Mouse (Mus musculus) ovary, adult 18-20 months (tissue): ENCODE results near the gene Sorbs2.
A peak's percentile ranks its signal among the peaks of the same experiment; 100 is the strongest.

Source experiments
- DNase-seq: peaks from one replicate; pipeline ENCODE4 v3.0.0; 2022; ENCODE audit warnings: low spot score, mixed read lengths

Gene Sorbs2

GRCm38 (mm10) chr8:45760622-45761021, 253.0 kb downstream of the Sorbs2 start:
- DNase-seq, result no peak

GRCm38 (mm10) chr8:45761053-45761452, 253.5 kb downstream of the Sorbs2 start:
- no peak for DNase-seq

DNA sequence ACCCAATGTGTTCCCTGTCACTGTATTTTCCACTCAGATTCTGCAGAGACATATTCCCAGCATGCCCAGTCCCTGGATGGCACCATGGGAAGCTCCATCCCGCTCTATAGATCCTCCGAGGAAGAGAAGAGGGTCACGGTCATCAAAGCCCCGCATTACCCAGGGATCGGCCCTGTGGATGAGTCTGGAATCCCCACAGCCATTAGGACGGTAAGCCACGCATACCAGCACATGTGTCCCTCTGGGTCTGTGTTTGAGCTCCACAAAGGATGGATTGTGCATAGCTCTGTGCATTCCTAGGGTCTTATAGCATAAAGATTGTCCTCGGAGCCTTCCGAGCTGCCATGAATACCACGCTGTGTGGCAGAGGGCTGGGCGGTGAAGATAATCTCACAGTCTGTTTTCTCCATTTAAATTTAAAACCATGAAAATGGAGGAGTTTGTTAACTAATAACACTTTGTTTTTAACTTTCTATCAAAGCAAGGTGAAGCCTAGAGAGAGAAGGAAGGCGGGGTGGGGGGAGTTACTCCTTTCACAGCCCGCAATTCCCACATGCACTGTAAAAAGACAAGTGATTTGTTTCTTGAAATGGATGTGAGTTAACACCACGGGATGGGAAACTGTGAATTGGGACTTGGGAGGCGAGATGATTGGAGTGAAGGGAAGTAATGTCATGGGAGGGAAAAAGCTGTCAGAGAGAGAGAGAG, 255.5 kb downstream of the Sorbs2 start:
- DNase-seq, result no peak

DNA sequence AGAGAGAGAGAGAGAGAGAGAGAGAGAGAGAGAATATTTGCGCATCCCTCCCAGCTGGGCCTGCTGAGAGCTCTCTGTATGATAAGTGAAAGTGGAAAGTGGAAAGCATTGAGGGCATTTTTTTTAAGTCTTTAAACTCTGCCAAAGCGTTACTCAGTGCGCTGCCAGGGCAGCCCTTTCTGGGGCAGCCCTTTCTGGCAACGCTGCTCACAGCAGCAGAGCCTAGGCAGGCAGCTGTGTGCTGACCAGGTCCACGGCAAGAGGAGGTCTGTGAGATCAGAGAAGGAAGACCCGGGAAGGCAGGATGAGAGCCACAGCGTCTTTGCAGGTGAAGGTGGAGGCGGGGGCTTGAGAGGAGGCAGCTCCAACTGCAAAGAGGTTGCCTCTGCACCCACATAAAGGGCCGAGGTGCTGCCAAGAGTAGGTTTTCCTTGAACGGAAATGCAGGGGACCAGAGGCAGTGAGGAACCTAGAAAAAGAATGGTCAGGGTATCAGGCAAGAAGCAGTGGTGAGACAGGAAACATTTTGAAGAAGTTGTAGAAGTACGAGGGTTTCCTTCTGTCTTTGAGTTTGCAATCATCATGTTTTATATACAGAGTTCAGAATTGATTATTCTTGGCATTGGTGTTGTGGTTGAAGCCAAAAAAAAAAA, 256.2 kb downstream of the Sorbs2 start:
- DNase-seq, result peak; percentile 17

GRCm38 (mm10) chr8:45766138-45766537, 258.6 kb downstream of the Sorbs2 start:
- DNase-seq, result no peak

DNA sequence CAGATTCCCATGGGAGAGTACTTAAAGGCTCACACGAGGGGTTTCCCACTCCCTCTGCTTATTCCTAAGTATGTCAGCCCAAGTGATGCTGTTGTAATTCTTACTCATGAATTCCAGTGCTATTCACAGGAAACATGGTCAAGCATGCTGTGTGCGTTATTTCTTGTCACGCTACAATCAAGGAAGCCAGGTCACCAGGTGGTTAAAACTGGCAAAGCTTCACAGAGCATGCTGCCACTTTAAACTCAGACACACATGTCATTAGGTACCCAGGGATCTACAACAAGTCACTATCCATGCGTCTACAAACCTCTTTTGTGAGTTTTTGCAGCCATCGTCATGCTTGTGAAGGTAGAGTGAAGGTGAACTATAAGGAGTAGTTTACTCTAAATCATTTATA, 267.3 kb downstream of the Sorbs2 start:
- no peak for DNase-seq

DNA sequence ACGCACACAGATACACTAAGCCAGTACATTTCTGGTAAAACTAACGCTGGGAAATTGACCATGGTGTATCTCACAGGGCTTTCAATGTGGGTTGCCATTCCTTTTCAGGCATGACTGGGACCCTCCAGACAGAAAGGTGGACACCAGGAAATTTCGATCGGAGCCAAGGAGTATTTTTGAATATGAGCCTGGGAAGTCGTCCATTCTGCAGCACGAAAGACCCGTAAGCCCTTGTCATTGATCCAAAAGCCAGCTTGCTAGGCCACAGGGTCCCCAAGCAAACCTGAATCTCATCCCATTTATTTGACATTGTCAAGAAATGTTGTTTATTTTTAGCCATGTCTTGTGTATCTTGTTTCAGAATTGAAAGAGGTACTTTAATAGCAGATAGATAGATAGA, 267.9 kb downstream of the Sorbs2 start:
- no peak for DNase-seq

GRCm38 (mm10) chr8:45776366-45776765, 268.8 kb downstream of the Sorbs2 start:
- DNase-seq, result peak; percentile 31

DNA sequence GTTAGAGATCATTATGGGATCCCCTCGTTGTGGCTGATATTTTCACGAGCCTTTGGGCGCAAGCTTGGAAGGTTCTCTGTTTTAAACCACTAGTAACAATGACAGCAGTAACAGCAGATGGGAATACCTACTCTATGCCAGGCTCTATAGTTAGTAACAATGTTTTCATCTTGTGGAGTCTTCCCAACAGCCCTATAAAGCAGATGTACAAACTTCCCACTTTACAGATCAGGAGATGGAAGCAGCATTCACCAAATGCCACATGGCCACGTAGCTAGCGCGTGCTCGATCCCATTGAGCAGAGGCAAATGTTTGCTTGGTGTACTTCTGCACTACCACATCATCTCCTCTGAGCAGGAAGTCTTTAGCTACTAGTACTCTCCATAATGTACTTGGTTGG, 269.4 kb downstream of the Sorbs2 start:
- DNase-seq, result no peak

GRCm38 (mm10) chr8:45780585-45780984, 273.0 kb downstream of the Sorbs2 start:
- DNase-seq, result no peak

GRCm38 (mm10) chr8:45788610-45789009, 281.0 kb downstream of the Sorbs2 start:
- no peak for DNase-seq

DNA sequence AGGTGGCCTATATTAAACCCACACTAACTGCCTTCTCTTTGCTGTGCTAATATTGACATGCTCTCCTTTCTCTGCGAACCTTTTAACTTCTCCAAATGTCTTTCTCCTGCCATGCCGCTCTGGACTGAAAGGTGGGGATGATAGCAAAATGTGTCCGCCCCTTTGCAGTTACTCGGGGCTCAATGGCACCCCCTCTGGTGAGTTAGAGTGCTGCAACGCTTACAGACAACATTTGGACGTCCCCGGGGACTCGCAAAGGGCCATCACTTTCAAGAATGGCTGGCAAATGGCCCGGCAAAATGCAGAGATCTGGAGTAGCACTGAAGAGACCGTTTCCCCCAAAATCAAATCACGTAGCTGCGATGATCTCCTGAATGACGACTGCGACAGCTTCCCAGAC, 287.3 kb downstream of the Sorbs2 start:
- DNase-seq, result no peak

DNA sequence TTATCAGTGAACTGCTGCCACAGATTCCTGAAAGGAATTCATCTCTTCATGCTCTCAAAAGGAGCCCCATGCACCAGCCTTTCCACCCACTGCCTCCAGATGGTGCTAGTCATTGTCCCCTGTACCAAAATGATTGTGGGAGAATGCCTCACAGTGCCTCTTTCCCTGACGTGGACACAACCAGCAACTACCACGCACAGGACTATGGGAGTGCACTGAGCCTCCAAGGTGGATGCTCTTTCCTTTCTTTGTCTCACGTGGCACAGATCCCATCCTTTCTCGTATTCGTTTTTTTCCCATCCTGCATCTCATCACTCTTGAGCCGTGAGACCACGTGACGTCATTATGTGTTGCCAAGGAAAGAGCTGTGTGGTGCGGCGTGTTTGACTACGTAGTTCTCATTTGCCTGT, 288.7 kb downstream of the Sorbs2 start:
- DNase-seq, result no peak

- DNase-seq, result no peak
These were observed 291.9 kb downstream of the Sorbs2 start for GRCm38 (mm10) chr8:45799517-45799916.

- DNase-seq, result no peak
These were observed 301.0 kb downstream of the Sorbs2 start for GRCm38 (mm10) chr8:45808597-45808996.

GRCm38 (mm10) chr8:45816765-45817426, 309.3 kb downstream of the Sorbs2 start:
- no peak for DNase-seq

GRCm38 (mm10) chr8:45821650-45822049, 314.1 kb downstream of the Sorbs2 start:
- no peak for DNase-seq

- no peak for DNase-seq
These were observed 322.5 kb downstream of the Sorbs2 start for GRCm38 (mm10) chr8:45829985-45830548.

DNA sequence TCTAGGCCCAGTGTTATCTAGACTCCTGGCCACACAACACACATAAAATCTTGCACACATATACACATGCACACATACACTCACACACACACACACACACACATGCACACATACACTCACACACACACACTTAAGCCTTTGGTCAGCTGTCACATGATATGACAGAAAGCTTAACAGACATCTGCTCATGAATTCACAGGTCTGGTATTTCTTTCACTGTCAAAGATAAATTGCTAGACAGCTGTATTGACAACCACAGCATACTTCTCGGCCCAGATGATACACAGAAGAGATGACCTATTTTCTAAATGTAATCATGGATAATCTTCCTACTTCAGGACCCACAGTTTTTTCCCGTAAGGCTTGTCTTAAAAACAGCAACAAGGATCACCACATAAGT, 326.3 kb downstream of the Sorbs2 start:
- DNase-seq, result no peak

DNA sequence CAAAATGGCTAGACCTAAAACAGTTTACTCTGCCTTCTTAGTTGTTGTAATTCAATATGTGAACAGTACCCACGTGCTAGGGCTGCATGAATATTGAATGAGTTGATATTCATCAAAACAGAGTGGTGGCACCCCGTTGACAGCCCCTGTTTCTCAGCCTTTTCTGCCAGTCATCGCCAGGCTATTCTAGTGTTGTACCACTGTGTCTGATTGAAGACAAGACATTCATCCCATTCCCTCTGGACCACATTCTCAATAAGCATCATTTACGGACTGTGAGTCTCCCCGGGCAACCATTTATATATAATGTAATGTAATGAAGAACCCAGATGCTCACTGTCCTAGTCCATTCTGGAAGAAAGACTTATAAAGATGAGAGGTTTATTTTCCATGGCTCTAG, 335.7 kb downstream of the Sorbs2 start:
- DNase-seq, result no peak

- DNase-seq, result no peak
These were observed 336.7 kb downstream of the Sorbs2 start for GRCm38 (mm10) chr8:45844097-45844885.

GRCm38 (mm10) chr8:45844911-45845481, 337.4 kb downstream of the Sorbs2 start:
- DNase-seq, result no peak
